Mouse (Mus musculus) CH12.LX (cell line): ENCODE measurements at regions not wholly inside any gene's neighbourhood (a gene's known extent, or its start where the extent isn't known, plus 50 kb on each side); places are given as distances from the start of the nearest gene placed in this dataset.

Source experiments
- DNase-seq: peaks from one replicate; pipeline ENCODE4 v3.0.0-alpha.2; 2013; ENCODE audit errors: extremely low read depth
- H3K27ac ChIP-seq: 2 replicates; pipeline ENCODE4 v1.5.1; 2012; ENCODE audit warnings: low read depth, mild to moderate bottlenecking, control low read depth, moderate library complexity; ENCODE audit not compliant: insufficient read depth
- H3K27me3 ChIP-seq: replicated peaks from 2 replicates; pipeline ENCODE3; 2012; ENCODE audit warnings: inconsistent platforms
- H3K36me3 ChIP-seq, 2 experiments: replicated peaks in 1 of 2; 2 replicates each; pipeline versions ENCODE3 to v1.6.1; 2012; ENCODE audit warnings: inconsistent platforms in 1 of 2, low read length in 1 of 2, mild to moderate bottlenecking in 1 of 2, mixed read lengths in 1 of 2, moderate library complexity in 1 of 2; ENCODE audit not compliant: control insufficient read depth in 1 of 2, insufficient read depth in 1 of 2
- H3K4me1 ChIP-seq, 2 experiments: 2 replicates each; pipeline ENCODE4 v1.6.1; 2012; ENCODE audit warnings: inconsistent platforms in 1 of 2, moderate library complexity in 1 of 2; ENCODE audit not compliant: insufficient read depth in 2 of 2, control insufficient read depth in 1 of 2
- H3K4me2 ChIP-seq: 2 replicates; pipeline ENCODE4 v1.6.1; 2012; ENCODE audit warnings: low read depth, mild to moderate bottlenecking, control low read depth; ENCODE audit not compliant: poor library complexity, insufficient read depth, severe bottlenecking
- H3K4me3 ChIP-seq, 3 experiments: fragments of 150-350 bp in 1 of 3; sonication (generic) in 1 of 3; replicated peaks in 1 of 3; 2 replicates each; pipeline versions ENCODE3 to v1.5.1; 2011 to 2012; ENCODE audit warnings: low read depth in 2 of 3, low read length in 2 of 3, mild to moderate bottlenecking in 2 of 3, moderate library complexity in 2 of 3, control low read depth in 1 of 3, improper control_type of control experiment in 1 of 3, inconsistent platforms in 1 of 3, mixed read lengths in 1 of 3; ENCODE audit not compliant: poor library complexity in 1 of 3
- H3K79me2 ChIP-seq: replicated peaks from 2 replicates; pipeline ENCODE4 v1.6.1; 2012; ENCODE audit warnings: mild to moderate bottlenecking, moderate library complexity; ENCODE audit not compliant: control insufficient read depth, poor library complexity, insufficient read depth, severe bottlenecking; ENCODE audit errors: extremely low read depth
- H3K9ac ChIP-seq: 2 replicates; pipeline ENCODE4 v1.6.1; 2012; ENCODE audit warnings: low read depth, mild to moderate bottlenecking, control low read depth, moderate library complexity; ENCODE audit not compliant: insufficient read depth
- H3K9me3 ChIP-seq: replicated peaks from 2 replicates; pipeline ENCODE3; 2012; ENCODE audit warnings: low read length, inconsistent platforms, mixed read lengths
- BHLHE40 ChIP-seq: IDR thresholded peaks from 2 replicates; pipeline ENCODE4 v1.6.1; 2011; ENCODE audit warnings: mild to moderate bottlenecking, low read depth, low read length, improper control_type of control experiment
- CTCF ChIP-seq, 2 experiments: IDR thresholded peaks in 1 of 2; conservative IDR thresholded peaks in 1 of 2; 2 replicates each; pipeline ENCODE4 v1.5.1; 2011 to 2012; ENCODE audit warnings: low read depth in 2 of 2, low read length in 2 of 2, improper control_type of control experiment in 1 of 2, inconsistent platforms in 1 of 2, mild to moderate bottlenecking in 1 of 2, moderate library complexity in 1 of 2
- ELF1 ChIP-seq: IDR thresholded peaks from 2 replicates; pipeline ENCODE4 v1.6.1; 2014; ENCODE audit warnings: low read depth, mild to moderate bottlenecking, inconsistent platforms, low read length, improper control_type of control experiment
- ETS1 ChIP-seq: conservative IDR thresholded peaks from 2 replicates; pipeline ENCODE4 v1.6.1; 2012; ENCODE audit warnings: low read depth, mild to moderate bottlenecking, inconsistent platforms, low read length, improper control_type of control experiment, moderate library complexity
- IRF4 ChIP-seq: IDR thresholded peaks from 2 replicates; pipeline ENCODE4 v1.6.1; 2014; ENCODE audit warnings: low read depth, mild to moderate bottlenecking, inconsistent platforms, low read length, improper control_type of control experiment
- JUN ChIP-seq: IDR thresholded peaks from 2 replicates; pipeline ENCODE4 v1.6.1; 2011; ENCODE audit warnings: low read depth, mild to moderate bottlenecking, low read length, improper control_type of control experiment, moderate library complexity; ENCODE audit not compliant: insufficient read depth
- MAFK ChIP-seq: IDR thresholded peaks from 2 replicates; pipeline ENCODE4 v1.6.1; 2011; ENCODE audit warnings: low read length, improper control_type of control experiment; ENCODE audit not compliant: insufficient replicate concordance
- MAX ChIP-seq: IDR thresholded peaks from 2 replicates; pipeline ENCODE4 v1.6.1; 2011; ENCODE audit warnings: low read length, improper control_type of control experiment
- MAZ ChIP-seq: IDR thresholded peaks from 2 replicates; pipeline ENCODE4 v1.6.1; 2012; ENCODE audit warnings: low read depth, mild to moderate bottlenecking, inconsistent platforms, low read length, improper control_type of control experiment, moderate library complexity
- MYC ChIP-seq: IDR thresholded peaks from 2 replicates; pipeline ENCODE4 v1.6.1; 2011; ENCODE audit warnings: low read depth, mild to moderate bottlenecking, improper control_type of control experiment, low read length
- POLR2AphosphoS2 ChIP-seq: IDR thresholded peaks from 2 replicates; pipeline ENCODE4 v1.6.1; 2011; ENCODE audit warnings: low read depth, low read length, improper control_type of control experiment
- RAD21 ChIP-seq: IDR thresholded peaks from 2 replicates; pipeline ENCODE4 v1.6.1; 2011; ENCODE audit warnings: low read depth, mild to moderate bottlenecking, low read length, improper control_type of control experiment, moderate library complexity
- RCOR1 ChIP-seq: conservative IDR thresholded peaks from 2 replicates; pipeline ENCODE4 v1.6.1; 2012; ENCODE audit warnings: low read depth, mild to moderate bottlenecking, inconsistent platforms, low read length, improper control_type of control experiment
- TBP ChIP-seq: conservative IDR thresholded peaks from 2 replicates; pipeline ENCODE4 v1.6.1; 2011; ENCODE audit warnings: low read depth, low read length, improper control_type of control experiment
- TCF12 ChIP-seq: IDR thresholded peaks from 2 replicates; pipeline ENCODE4 v1.6.1; 2014; ENCODE audit warnings: low read depth, mild to moderate bottlenecking, inconsistent platforms, low read length, improper control_type of control experiment
- USF2 ChIP-seq: conservative IDR thresholded peaks from 2 replicates; pipeline ENCODE4 v1.6.1; 2011; ENCODE audit warnings: low read depth, low read length, improper control_type of control experiment
- ZC3H11A ChIP-seq: IDR thresholded peaks from 2 replicates; pipeline ENCODE4 v1.6.1; 2012; ENCODE audit warnings: low read depth, mild to moderate bottlenecking, inconsistent platforms, low read length, improper control_type of control experiment
- ZKSCAN1 ChIP-seq: IDR thresholded peaks from 2 replicates; pipeline ENCODE4 v1.6.1; 2012; ENCODE audit warnings: low read depth, inconsistent platforms, low read length, improper control_type of control experiment, borderline replicate concordance
- ZNF384 ChIP-seq: IDR thresholded peaks from 2 replicates; pipeline ENCODE4 v1.6.1; 2012; ENCODE audit warnings: low read depth, low read length, improper control_type of control experiment, inconsistent platforms
- dilution Hi-C: fragments of 300-500 bp; cut with MboI; formaldehyde crosslinking; loops from 2 replicates; pipeline ENCODE4 v1.14.3; 2020; ENCODE audit warnings: low sequenced_read_pairs; ENCODE audit not compliant: extremely low pct_unique_long_range_greater_than_20kb, extremely low pct_ligation_motif_present
- in situ Hi-C: fragments of 300-500 bp; cut with MboI; formaldehyde crosslinking; loops from 3 replicates; pipeline ENCODE4 v1.14.3; 2019; ENCODE audit warnings: low sequenced_read_pairs, low pct_ligation_motif_present, low pct_unique_long_range_greater_than_20kb, mixed read lengths

- Histone ChIP-seq H3K4me3 (no peak overlapping the region), H3K4me1 (peaks cover 0 to 3% of the 10 kb centered on the region in 2 experiments; a peak in 1 of 4 replicates), H3K27ac (no peak overlapping the region), H3K36me3 (no peaks in the 10 kb centered on the region), H3K79me2 (no peaks in the 10 kb centered on the region), H3K9me3 (no peaks in the 10 kb centered on the region), H3K9ac (no peak overlapping the region), H3K4me2 (no peak overlapping the region), H3K27me3 (no peaks in the 10 kb centered on the region)
- TF ChIP-seq RAD21 (no peak), MAFK (no peak), ZKSCAN1 (no peak), RCOR1 (no peak), CTCF (conservative IDR thresholded peaks at IDR 0.05 in 1 of 2, IDR thresholded peaks at IDR 0.05 in 1 of 2; ENCODE audit: low read depth in 2 of 2, low read length in 2 of 2) (no peak), JUN (no peak), TCF12 (no peak), ZC3H11A (no peak), MYC (no peak), POLR2AphosphoS2 (no peak), USF2 (no peak), MAZ (no peak), MAX (no peak), ETS1 (no peak), BHLHE40 (no peak), ELF1 (no peak), TBP (no peak), ZNF384 (no peak), IRF4 (no peak)
- no peak for DNase-seq
- dilution Hi-C loops (no loop called here), in situ Hi-C loops (no loop called here)
Observed at GRCm38 (mm10) chr3:51082831-51083575, 141.2 kb upstream of the Noct start.

- Histone ChIP-seq H3K9ac (no peak overlapping the region), H3K4me3 (no peak overlapping the region), H3K27ac (no peak overlapping the region), H3K79me2 (no peaks in the 10 kb centered on the region), H3K27me3 (no peaks in the 10 kb centered on the region), H3K4me1 (peaks cover 0 to 3% of the 10 kb centered on the region in 2 experiments; a peak in 1 of 4 replicates), H3K36me3 (no peaks in the 10 kb centered on the region), H3K9me3 (no peaks in the 10 kb centered on the region), H3K4me2 (no peak overlapping the region)
- dilution Hi-C loops: no loop called here
- in situ Hi-C loops: no loop called here
- DNase-seq: no peak
- TF ChIP-seq CTCF (conservative IDR thresholded peaks at IDR 0.05 in 1 of 2, IDR thresholded peaks at IDR 0.05 in 1 of 2; ENCODE audit: low read depth in 2 of 2, low read length in 2 of 2): no peak
Observed at GRCm38 (mm10) chr3:51083583-51083982, 140.7 kb upstream of the Noct start.
